ENCODE assay signal across 10 mouse cellular contexts in the genomic region with DNA sequence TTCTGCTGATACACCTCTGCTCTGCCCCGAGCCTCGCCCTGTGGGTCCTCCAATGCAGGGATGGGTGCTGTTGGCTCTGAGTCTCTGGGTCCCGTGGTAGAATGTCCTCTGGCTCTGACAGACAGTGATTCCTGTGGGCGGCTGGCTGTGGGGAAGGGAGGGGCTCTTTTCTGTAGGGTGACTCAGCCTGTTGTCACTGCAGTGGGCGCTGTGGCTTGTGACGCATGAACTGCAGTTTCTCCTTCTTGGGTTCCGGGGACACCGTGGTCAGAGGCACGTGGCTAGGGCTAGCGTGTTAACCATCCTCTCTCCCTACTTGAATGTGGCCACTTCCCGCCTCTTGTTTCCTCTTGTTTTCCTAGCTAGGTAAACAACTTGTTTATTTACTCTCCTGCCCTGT. TPM values are rescaled to one million over a fixed set of nuclear protein-coding genes. Genes with fewer than 3 reads are reported as not detected.
DNase-seq lines count a peak whose midpoint lies in the region; ATAC-seq and TF ChIP-seq lines count a peak whose summit lies in the region.
"Had no signal": no experiment of that assay in that cellular context is flagged by ENCODE, and none has a peak within 500 bp of the region (broad histone marks: within the 10 kb centered on the region; RNA-seq: fewer than 3 reads in every experiment).

No protein-coding gene starts in this region.

- no peak for TF ChIP-seq CTCF in thymus, adult 2 months (IDR thresholded peaks at IDR 0.05; ENCODE audit: borderline replicate concordance, control insufficient read depth, extremely low read depth, insufficient read depth, low read length, poor library complexity)

- no peaks in the 10 kb centered on the region for H3K27me3 ChIP-seq in thymus, adult 2 months (ENCODE audit: control insufficient read depth, insufficient read depth, low read length)
- no peaks in the 10 kb centered on the region for H3K27me3 ChIP-seq in forebrain, embryonic 13.5 days
- H3K27me3 ChIP-seq: embryonic facial prominence, embryonic 12.5 days had no signal

- no peaks in the 10 kb centered on the region for H3K36me3 ChIP-seq in thymus, adult 2 months (ENCODE audit: control insufficient read depth, insufficient read depth, low read length)
- H3K36me3 ChIP-seq in forebrain, embryonic 13.5 days (ENCODE audit: poor library complexity, severe bottlenecking), result peaks cover 46% of the 10 kb centered on the region

- no peak overlapping the region for H3K9ac ChIP-seq in forebrain, embryonic 13.5 days
- H3K9ac ChIP-seq: embryonic facial prominence, embryonic 12.5 days; lung, embryonic 14.5 days had no signal

- peaks cover 12% of the 10 kb centered on the region for H3K4me1 ChIP-seq in thymus, adult 2 months (replicated peaks; ENCODE audit: control insufficient read depth, insufficient read depth, low read length)
- no peaks in the 10 kb centered on the region for H3K4me1 ChIP-seq in forebrain, embryonic 13.5 days

- H3K27ac ChIP-seq in thymus, adult 2 months (ENCODE audit: control insufficient read depth, insufficient read depth, low read length), result no peak overlapping the region
- no peak overlapping the region for H3K27ac ChIP-seq in forebrain, embryonic 13.5 days
- H3K27ac ChIP-seq: embryonic facial prominence, embryonic 12.5 days had no signal

- H3K4me3 ChIP-seq in thymus, adult 2 months (ENCODE audit: control insufficient read depth, insufficient read depth, low read length), result no peak overlapping the region
- H3K4me3 ChIP-seq in forebrain, embryonic 13.5 days, result no peak overlapping the region
- H3K4me3 ChIP-seq: embryonic facial prominence, embryonic 12.5 days had no signal

- WGBS in thymus, adult 2 months, result 10% methylated on average over 11 of the region's 11 CpGs
- WGBS in forebrain, embryonic 13.5 days, result 83% methylated on average over 11 of the region's 11 CpGs

- DNase-seq in thymus, postnatal 4 days, result peak; percentile 34
- DNase-seq in thymus, adult 2 months, result no peak
- peak; percentile 59 for DNase-seq in c-Kit-positive CD71-negative TER-119-negative erythroid progenitor cells, embryonic 14.5 days (ENCODE audit: low read depth)
- DNase-seq in layer of hippocampus, postnatal 36 days, result peak; percentile 40 to 50
- DNase-seq in yolk sac, embryonic 10.5 days (ENCODE audit: low spot score), result no peak
- no peak for DNase-seq in kidney, postnatal 14 days
- DNase-seq: lung, embryonic 14.5 days had no signal

- ATAC-seq in megakaryocyte-erythroid progenitor cell, adult 5-6 weeks (replicated peaks; ENCODE audit: low FRiP score, low TSS enrichment, poor library complexity, severe bottlenecking), result peak; percentile 56; the same call in 1 of the 2 replicates
- no peak for ATAC-seq in forebrain, embryonic 13.5 days

- no peak overlapping the region for H3K4me2 ChIP-seq in forebrain, embryonic 13.5 days
- H3K4me2 ChIP-seq: embryonic facial prominence, embryonic 12.5 days; lung, embryonic 14.5 days had no signal

- no peak for TF ChIP-seq POLR2A in thymus, adult 2 months (IDR thresholded peaks at IDR 0.05; ENCODE audit: control insufficient read depth, extremely low read depth, insufficient read depth, low read length, poor library complexity)

- H3K9me3 ChIP-seq in forebrain, embryonic 13.5 days (replicated peaks), result no peaks in the 10 kb centered on the region
- H3K9me3 ChIP-seq: embryonic facial prominence, embryonic 12.5 days had no signal

RNA-seq across cellular contexts. Expression of gene Fam129b, which starts 41.6 kb away (rescaled TPM):
- polyA plus RNA-seq in thymus, adult 2 months (2012; rRNA removed), result 20.8 and 22.9 TPM in 2 replicates
- 10 to 100 TPM; 14.0 to 17.7 TPM for total RNA-seq in layer of hippocampus, postnatal 36 days (2021)
- total RNA-seq in megakaryocyte-erythroid progenitor cell, adult 5-6 weeks (2014; fragmentation: Nextera tagmentation), result 9.0 and 16.3 TPM in 2 replicates
- 13.8 TPM in 2 replicates for total RNA-seq in megakaryocyte-erythroid progenitor cell, adult 5-6 weeks (2017)
- polyA plus RNA-seq in forebrain, embryonic 13.5 days (2015; fragmentation: Nextera tagmentation; extraction: Ambion mirVana), result 21.1 and 23.7 TPM in 2 replicates

RNA-seq across cellular contexts. Expression of gene Rpl12, which starts 43.8 kb away (rescaled TPM):
- polyA plus RNA-seq in thymus, adult 2 months (2012; rRNA removed), result 495 and 552 TPM in 2 replicates
- total RNA-seq in layer of hippocampus, postnatal 36 days (2021), result 100 to 1,000 TPM; 110 to 112 TPM
- total RNA-seq in megakaryocyte-erythroid progenitor cell, adult 5-6 weeks (2014; fragmentation: Nextera tagmentation), result 3,260 and 3,361 TPM in 2 replicates
- 3,030 and 3,103 TPM in 2 replicates for total RNA-seq in megakaryocyte-erythroid progenitor cell, adult 5-6 weeks (2017)
- polyA plus RNA-seq in forebrain, embryonic 13.5 days (2015; fragmentation: Nextera tagmentation; extraction: Ambion mirVana), result 111 and 118 TPM in 2 replicates

RNA-seq across cellular contexts. Expression of gene Lrsam1, which starts 43.9 kb away (rescaled TPM):
- 13.7 and 15.3 TPM in 2 replicates for polyA plus RNA-seq in thymus, adult 2 months (2012; rRNA removed)
- total RNA-seq in layer of hippocampus, postnatal 36 days (2021), result 10 to 100 TPM; 32.4 to 34.7 TPM
- total RNA-seq in megakaryocyte-erythroid progenitor cell, adult 5-6 weeks (2014; fragmentation: Nextera tagmentation), result 5.1 and 12.6 TPM in 2 replicates
- total RNA-seq in megakaryocyte-erythroid progenitor cell, adult 5-6 weeks (2017), result 6.3 and 7.9 TPM in 2 replicates
- 14.8 and 15.5 TPM in 2 replicates for polyA plus RNA-seq in forebrain, embryonic 13.5 days (2015; fragmentation: Nextera tagmentation; extraction: Ambion mirVana)

Comparison
In these comparisons a context has a peak if more than half of its experiments do, and no peak if none do; other contexts are left out.
1. DNase-seq: peak in thymus, postnatal 4 days (single experiment), c-Kit-positive CD71-negative TER-119-negative erythroid progenitor cells, embryonic 14.5 days (single experiment) and layer of hippocampus, postnatal 36 days (2 of 2); none in thymus, adult 2 months (single experiment), yolk sac, embryonic 10.5 days (single experiment) and kidney, postnatal 14 days (single experiment).
2. RNA of gene Rpl12, which starts 43.8 kb away (total RNA-seq): 3,030 to 3,361 TPM in megakaryocyte-erythroid progenitor cell, adult 5-6 weeks; 110 to 112 TPM in layer of hippocampus, postnatal 36 days; every median in the first group is over 10 times any median in the second.